Mouse (Mus musculus): ENCODE measurements around the gene Gpr39.

- TF ChIP-seq CTCF (IDR thresholded peaks at IDR 0.05; ENCODE audit: insufficient read depth, low read length) (no peak), POLR2A (IDR thresholded peaks at IDR 0.05; ENCODE audit: borderline replicate concordance, extremely low read depth, low read depth, low read length) (no peak)
Measured at GRCm38 (mm10) chr1:125639501-125640253, 37.1 kb upstream of the Gpr39 start.

Measured in lung, adult 2 months (tissue).